Mouse (Mus musculus) layer of hippocampus, postnatal 25 days (tissue): ENCODE measurements around the gene Apba1. TPM values are rescaled to one million over a fixed set of nuclear protein-coding genes. Genes with fewer than 3 reads are reported as not detected.
A peak's percentile ranks its signal among the peaks of the same experiment; 100 is the strongest.

Experiments
- DNase-seq, 2 experiments: peaks; one replicate each; pipeline ENCODE4 v3.0.0; 2022; ENCODE audit warnings: mixed read lengths in 2 of 2, low spot score in 1 of 2; ENCODE audit errors: extremely low spot score in 1 of 2
- total RNA-seq, 2 experiments: library from RNA; stranded (reverse); gene quantifications; 2 replicates each; pipeline ENCODE4 v1.2.3; 2021

Apba1 gene
- total RNA-seq, 2 experiments from 2014 or later, result 113 to 119 TPM

DNA sequence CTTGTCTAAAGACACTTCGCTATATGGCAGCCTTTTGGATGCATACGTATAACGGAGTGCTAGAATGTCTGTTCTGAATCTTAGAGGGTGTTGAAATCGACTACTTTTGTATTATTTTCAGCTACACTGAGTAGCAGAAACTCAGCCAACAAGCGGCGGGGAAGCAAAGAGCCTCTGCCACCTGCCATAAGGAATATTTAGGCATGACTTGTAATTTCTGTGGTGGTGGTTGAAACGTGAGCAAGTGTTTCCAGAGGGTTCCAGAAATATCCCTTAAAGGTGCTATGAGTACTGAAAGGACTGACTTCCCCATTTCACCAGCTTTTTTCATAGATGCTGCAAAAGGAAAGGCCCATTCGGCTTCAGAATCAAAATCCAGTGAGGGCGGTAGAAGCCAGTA lies 107.4 kb downstream of the Apba1 start:
- DNase-seq, result no peak

DNA sequence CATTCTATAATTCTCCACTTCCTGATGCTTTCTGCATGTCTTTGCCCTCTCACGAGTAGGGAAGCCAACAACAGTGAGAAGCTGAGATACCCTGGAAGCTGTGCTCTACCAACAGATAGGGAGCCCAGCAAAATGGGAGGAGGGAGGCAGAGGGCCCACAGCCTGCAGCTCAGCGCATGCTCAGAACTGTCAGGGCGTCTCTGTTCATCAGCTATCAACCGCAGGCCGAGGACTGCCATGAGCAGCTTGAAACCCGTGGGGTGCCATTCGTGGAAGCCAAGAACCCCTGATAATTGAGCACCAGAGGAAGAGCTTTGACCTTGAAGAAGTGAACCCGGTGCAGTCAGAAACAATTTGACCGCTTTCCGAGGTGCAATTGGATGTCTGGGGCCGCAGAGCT lies 108.4 kb downstream of the Apba1 start:
- no peak for DNase-seq

- DNase-seq, result no peak
These were observed 108.9 kb downstream of the Apba1 start for GRCm38 (mm10) chr19:23867589-23867988.

- no peak for DNase-seq
These were observed 115.8 kb downstream of the Apba1 start for GRCm38 (mm10) chr19:23874502-23874901.

GRCm38 (mm10) chr19:23875819-23876218 lies 117.1 kb downstream of the Apba1 start:
- no peak for DNase-seq

DNA sequence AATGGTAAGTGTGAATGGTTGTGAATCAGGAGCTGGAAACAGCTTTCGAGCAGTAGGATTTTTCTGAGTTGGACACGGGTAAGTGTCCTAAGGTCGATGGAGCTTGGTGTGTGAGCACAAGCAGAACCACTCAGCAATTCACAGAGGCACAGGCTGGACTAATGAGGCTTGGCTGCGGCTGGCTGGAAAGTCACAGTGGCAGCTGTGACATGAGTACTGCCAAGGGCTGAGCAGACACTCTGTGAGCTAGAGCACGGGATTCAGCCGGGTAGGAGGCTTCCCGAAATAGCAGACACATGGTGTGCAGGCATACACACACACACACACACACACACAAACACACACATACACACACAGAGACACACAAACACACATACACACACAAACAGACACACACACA lies 121.2 kb downstream of the Apba1 start:
- DNase-seq, result peak in 1 of 2 experiments; percentile 39

GRCm38 (mm10) chr19:23886169-23886568 lies 127.5 kb downstream of the Apba1 start:
- no peak for DNase-seq

DNA sequence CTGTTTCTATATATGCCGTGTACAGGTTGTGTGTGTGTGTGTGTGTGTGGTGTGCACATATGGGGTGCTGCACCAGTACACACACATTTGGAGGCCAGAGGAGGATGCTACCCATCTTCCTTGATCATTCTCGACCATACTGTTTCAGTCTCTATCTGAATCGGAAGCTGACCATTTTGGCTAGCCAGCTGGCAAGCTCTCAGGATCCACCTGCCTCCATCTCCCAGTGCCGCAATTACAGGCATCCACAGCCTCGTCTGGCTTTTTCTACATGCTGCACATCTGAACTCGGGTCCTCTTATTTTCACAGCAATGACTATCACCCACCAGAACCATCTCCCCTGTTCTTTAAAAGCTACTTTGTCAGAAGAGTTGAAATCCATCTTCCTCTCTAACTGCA lies 132.7 kb downstream of the Apba1 start:
- no peak for DNase-seq

- no peak for DNase-seq
These were observed 133.9 kb downstream of the Apba1 start for GRCm38 (mm10) chr19:23892633-23893032.

GRCm38 (mm10) chr19:23893093-23893889 lies 134.6 kb downstream of the Apba1 start:
- peak; percentile 44 to 50 for DNase-seq

- DNase-seq, result no peak
These were observed 135.3 kb downstream of the Apba1 start for GRCm38 (mm10) chr19:23893946-23894345.

DNA sequence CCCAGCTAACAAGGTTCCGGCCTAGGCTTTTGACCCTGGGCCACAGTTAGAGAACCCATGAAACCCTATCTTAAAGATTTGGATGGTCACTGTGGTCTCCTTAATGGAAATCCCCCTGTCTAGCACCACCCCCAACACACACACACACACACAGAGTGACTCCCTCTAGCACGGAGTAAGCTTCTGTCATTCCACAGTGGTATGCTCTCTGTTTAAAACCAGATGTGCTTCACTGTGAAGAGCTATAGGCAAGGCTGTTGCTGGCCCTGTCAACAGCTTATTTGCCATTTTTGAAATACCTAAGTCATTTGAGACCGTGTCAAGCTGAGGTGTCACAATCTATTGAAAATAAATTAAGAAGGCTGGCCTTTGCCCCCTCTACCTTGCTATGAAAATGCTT lies 136.1 kb downstream of the Apba1 start:
- DNase-seq, result no peak

DNA sequence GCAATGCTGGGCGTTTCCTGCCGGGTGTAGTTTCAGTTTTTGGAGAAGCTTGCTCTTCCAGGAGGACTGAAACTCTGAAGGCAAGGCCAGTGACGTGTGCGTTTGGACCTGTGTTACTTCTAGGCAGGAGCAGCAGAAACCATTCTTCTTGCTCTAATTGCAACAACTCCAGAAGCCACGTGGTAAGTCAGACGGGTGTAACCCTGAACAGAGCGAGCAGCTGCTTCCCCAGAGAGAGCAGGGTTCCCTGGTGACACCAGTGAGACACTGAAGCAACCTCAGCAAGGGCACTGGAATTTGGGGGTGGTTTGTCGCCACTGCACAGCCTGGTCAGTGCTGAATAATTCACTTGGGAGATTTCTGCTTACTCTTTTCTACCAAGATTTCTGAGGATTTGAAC lies 138.2 kb downstream of the Apba1 start:
- DNase-seq, result no peak

DNA sequence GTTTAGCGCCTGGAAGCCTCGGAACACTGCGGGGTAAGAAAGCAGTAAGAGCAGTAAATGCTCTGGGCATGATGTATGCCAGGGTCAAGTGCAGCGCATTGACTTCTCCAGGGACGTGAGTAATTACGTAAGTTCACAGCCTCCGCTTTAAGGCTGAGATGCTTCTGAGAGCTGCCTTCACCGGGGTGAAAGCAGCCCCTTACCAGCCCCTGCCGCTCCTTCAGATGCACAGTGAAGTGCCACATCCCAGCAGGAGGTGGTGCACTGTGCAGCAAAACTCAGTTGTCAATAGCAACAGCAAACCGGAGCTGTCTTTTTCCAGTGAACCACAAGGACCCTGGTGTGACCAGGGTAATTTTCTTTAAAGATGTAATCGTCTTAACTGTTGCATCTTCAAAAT lies 139.8 kb downstream of the Apba1 start:
- no peak for DNase-seq

- DNase-seq, result peak in 1 of 2 experiments; percentile 46
These were observed 142.5 kb downstream of the Apba1 start for GRCm38 (mm10) chr19:23901177-23901576.

- DNase-seq, result no peak
These were observed 143.1 kb downstream of the Apba1 start for GRCm38 (mm10) chr19:23901768-23902167.

GRCm38 (mm10) chr19:23903066-23903465 lies 144.4 kb downstream of the Apba1 start:
- no peak for DNase-seq

- DNase-seq, result no peak
These were observed 146.2 kb downstream of the Apba1 start for GRCm38 (mm10) chr19:23904922-23905321.

DNA sequence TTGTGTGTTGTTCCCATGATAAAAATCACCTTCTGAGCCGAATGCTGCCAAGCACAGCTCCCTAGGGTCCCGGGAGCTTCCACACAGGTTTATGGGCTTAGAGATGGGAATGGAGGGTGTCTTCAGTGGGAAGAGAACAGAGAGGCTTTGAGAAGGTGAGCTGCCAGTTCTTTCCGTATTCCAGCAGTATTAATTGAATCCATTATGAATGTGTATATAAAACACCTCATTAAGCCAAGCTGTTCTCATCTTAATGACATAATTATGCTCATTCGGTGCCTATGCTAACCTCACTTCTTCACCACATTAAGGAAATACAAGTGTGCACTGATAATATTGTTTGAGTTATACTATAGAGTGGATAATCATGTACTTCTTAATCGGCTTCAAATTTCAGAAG lies 147.1 kb downstream of the Apba1 start:
- DNase-seq, result no peak

DNA sequence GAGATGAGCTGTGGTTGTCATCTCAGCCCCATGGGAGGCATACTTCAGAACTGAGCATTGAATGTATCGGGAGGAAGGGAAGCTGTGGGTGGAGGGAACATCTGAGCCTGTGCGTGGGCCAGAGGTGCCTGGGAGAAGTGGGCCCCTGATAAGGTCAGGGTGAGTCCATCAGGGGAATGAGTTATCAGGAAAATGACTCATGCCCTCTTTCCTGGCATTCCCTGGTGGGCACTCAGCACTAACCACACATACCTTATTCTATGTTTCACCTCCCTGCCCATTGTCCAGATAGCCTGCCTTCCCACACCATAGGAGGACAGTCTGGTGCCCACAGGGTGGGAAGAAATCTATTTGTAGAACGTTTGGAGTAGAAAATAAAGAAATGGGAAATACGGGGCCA lies 151.7 kb downstream of the Apba1 start:
- DNase-seq, result no peak

- DNase-seq, result no peak
These were observed 160.9 kb downstream of the Apba1 start for GRCm38 (mm10) chr19:23919384-23920219.

DNA sequence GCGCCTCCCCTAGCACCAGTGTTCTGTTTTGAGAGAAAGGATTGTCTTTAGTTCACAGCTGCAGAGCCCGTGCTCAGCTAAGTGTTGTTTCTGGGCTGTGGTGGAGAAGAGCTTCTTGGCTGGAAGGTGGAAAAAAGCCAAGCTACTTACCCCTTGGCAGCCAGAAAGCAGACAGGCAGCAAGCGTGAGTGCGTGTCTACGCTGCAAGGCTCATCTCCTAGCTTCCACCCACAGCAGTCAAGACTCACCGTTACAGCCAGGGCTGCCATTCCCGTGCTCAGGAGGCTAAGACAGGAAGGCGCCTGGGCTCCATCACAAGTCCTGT lies 161.5 kb downstream of the Apba1 start:
- DNase-seq, result no peak
